Mouse (Mus musculus): ENCODE data around the gene Dhx36. TPM values are rescaled to one million over a fixed set of nuclear protein-coding genes. Genes with fewer than 3 reads are reported as not detected.

The Dhx36 gene
- 30.2 TPM in 2 replicates for polyA plus RNA-seq (2015; fragmentation: Nextera tagmentation; extraction: Ambion mirVana)

DNA sequence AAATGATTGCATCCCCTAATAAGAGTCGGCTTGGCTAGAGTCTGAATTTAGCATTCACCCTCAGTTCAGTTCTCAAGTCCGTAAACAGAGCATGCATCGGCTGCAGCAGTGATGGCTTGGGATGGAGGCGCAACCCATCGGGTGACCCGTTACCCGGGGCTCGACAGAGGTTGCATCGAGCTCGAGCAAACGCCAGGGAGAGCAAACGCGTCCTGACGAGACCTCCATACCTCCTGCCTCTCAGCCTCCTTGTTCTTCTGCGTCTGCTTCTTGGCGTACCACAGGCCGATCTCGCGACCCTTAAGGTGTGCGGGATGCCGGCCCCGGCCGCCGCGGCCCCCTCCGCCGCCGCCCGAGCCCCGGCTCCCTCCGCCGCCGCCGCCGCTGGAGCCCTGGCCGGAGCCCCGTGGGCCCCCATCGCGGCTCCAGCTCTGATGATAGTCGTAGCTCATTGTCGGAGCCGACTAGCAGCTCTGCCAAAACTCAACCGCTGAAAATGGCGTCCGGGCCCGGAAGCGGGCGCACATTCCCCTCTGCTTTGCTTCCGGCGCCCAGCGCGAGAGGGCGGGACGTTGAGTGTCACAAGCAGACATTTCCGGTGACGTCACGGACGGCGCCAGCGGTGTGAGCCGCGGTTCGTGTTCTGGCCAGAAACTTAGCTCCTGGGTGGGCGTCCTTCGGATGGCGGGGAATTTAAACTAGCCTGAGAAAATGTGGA is at the start of gene Dhx36:
Gene Dhx36, minus strand, starts transcription at position 517 of the 718 bp plus-strand sequence.
- ATAC-seq (replicated peaks; ENCODE audit: low FRiP score), result peak; percentile 99
- H3K4me1 ChIP-seq, result peaks cover 9% of the 10 kb centered on the region
- H3K27ac ChIP-seq, result peak within 1 kb of the TSS; percentile 96
- peak within 1 kb of the TSS; percentile 92 for H3K9ac ChIP-seq
- H3K27me3 ChIP-seq, result no peaks in the 10 kb centered on the region
- H3K36me3 ChIP-seq, result peaks cover 5% of the 10 kb centered on the region
- H3K9me3 ChIP-seq (replicated peaks), result no peaks in the 10 kb centered on the region
- peak within 1 kb of the TSS; percentile 94 for H3K4me3 ChIP-seq (replicated peaks)
- WGBS, result under 1% methylated on average over 66 of the region's 66 CpGs
- H3K4me2 ChIP-seq, result peak within 1 kb of the TSS; percentile 62

DNA sequence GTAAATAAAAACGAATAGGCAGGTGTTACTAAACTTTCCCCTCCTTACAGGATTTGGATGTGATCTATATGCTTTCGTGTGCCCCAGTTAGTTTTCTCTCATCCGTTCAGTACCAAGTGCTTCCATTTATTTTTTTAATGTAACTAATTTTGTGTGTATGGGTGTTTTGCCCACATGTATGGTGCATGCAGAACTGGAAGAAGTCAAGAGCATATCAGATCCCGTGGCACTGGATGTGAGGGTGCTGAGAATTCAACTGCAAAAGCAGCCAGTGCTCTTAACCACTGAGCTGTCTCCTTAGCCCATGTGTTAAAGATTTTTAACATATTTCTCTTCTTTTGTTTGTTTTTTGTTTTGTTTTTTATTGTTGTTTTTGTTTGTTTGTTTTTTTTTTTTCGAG is 20.8 kb upstream of the Dhx36 start:
- no peak overlapping the region for H3K27ac ChIP-seq
- 72% methylated on average over 5 of the region's 5 CpGs for WGBS
- no peaks in the 10 kb centered on the region for H3K9me3 ChIP-seq (replicated peaks)
- no peak overlapping the region for H3K4me3 ChIP-seq (replicated peaks)
- H3K36me3 ChIP-seq, result no peaks in the 10 kb centered on the region
- no peaks in the 10 kb centered on the region for H3K4me1 ChIP-seq
- no peaks in the 10 kb centered on the region for H3K27me3 ChIP-seq
- H3K4me2 ChIP-seq, result no peak overlapping the region
- no peak overlapping the region for H3K9ac ChIP-seq
- no peak for ATAC-seq (replicated peaks; ENCODE audit: low FRiP score)

DNA sequence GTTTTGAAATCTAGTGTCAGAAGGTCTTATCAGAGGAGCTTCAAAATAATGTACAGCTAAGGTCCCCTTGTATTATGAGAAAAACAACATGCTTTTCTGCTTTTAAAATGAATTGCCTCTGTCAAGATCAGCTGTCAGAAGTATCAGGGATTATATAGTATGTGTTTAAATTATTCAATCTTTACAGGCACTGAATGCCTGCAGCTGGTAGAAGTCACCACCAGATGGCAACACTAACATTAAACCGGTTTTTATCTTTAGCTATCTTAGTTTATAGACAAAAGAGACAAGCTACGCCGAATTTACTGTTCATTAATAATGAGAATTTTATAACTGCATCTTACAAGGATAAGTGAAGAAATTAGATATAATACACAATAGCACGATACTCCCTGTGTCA is 20.4 kb upstream of the Dhx36 start:
- H3K4me2 ChIP-seq, result no peak overlapping the region
- ATAC-seq (replicated peaks; ENCODE audit: low FRiP score), result no peak

GRCm38 (mm10) chr3:62507206-62507647 is 423 bp upstream of the Dhx36 start:
- H3K4me1 ChIP-seq, result peaks cover 9% of the 10 kb centered on the region
- ATAC-seq (replicated peaks; ENCODE audit: low FRiP score), result peak; percentile 22
- H3K4me2 ChIP-seq, result peak overlapping the region; percentile 62
- 44% methylated on average over 5 of the region's 5 CpGs for WGBS
- H3K9ac ChIP-seq, result no peak overlapping the region
- no peak overlapping the region for H3K27ac ChIP-seq
- no peaks in the 10 kb centered on the region for H3K27me3 ChIP-seq
- no peaks in the 10 kb centered on the region for H3K9me3 ChIP-seq (replicated peaks)
- H3K4me3 ChIP-seq (replicated peaks), result peak overlapping the region; percentile 94
- 0 out of 2 replicates have a peak, but pooled peaks cover under 1% of the 10 kb centered on the region for H3K36me3 ChIP-seq

More for the DNA sequence above, 20.4 kb upstream of the Dhx36 start:
- Histone ChIP-seq H3K4me1 (no peaks in the 10 kb centered on the region), H3K9ac (no peak overlapping the region), H3K27ac (no peak overlapping the region), H3K9me3 (replicated peaks) (no peaks in the 10 kb centered on the region), H3K4me3 (replicated peaks) (no peak overlapping the region), H3K36me3 (no peaks in the 10 kb centered on the region), H3K27me3 (no peaks in the 10 kb centered on the region)
- 43% methylated on average over 4 of the region's 4 CpGs for WGBS

GRCm38 (mm10) chr3:62505166-62505900 is 1.5 kb downstream of the Dhx36 start:
- H3K4me1 ChIP-seq, result peaks cover 9% of the 10 kb centered on the region
- peak overlapping the region; percentile 92; the same call in 1 of the 2 replicates for H3K9ac ChIP-seq
- no peak for ATAC-seq (replicated peaks; ENCODE audit: low FRiP score)
- no peak overlapping the region for H3K27ac ChIP-seq
- H3K4me2 ChIP-seq, result peak overlapping the region; percentile 62
- H3K9me3 ChIP-seq (replicated peaks), result no peaks in the 10 kb centered on the region
- H3K27me3 ChIP-seq, result no peaks in the 10 kb centered on the region
- H3K4me3 ChIP-seq (replicated peaks), result peak overlapping the region; percentile 94
- peaks cover 18% of the 10 kb centered on the region for H3K36me3 ChIP-seq
- WGBS, result 63% methylated on average over 5 of the region's 5 CpGs

GRCm38 (mm10) chr3:62499327-62499726 is 7.5 kb downstream of the Dhx36 start:
- ATAC-seq (replicated peaks; ENCODE audit: low FRiP score), result no peak
- Histone ChIP-seq H3K9ac (no peak overlapping the region), H3K4me3 (replicated peaks) (no peak overlapping the region), H3K36me3 (peaks cover 57% of the 10 kb centered on the region), H3K27me3 (no peaks in the 10 kb centered on the region), H3K9me3 (replicated peaks) (no peaks in the 10 kb centered on the region), H3K4me1 (no peaks in the 10 kb centered on the region), H3K27ac (no peak overlapping the region), H3K4me2 (no peak overlapping the region)
- WGBS, result 84% methylated on average over 4 of the region's 4 CpGs

DNA sequence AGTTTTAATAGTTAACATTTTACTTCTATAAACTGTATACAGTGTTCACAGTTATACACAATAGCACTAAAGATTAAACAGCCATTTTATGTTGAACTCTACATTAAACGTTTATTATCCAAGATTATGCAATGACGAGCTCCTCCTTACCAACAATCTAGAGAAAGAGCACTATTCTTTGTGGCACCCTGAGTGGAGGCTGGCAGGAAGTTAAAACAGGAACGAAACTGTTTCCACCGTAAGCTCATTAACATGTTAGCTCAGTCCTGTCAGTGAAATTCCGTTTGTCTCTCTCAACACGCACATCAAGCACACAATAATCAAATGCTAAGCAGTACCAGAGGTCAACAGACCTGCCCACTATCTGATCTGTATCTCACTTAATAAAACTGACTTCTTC is 14.2 kb downstream of the Dhx36 start:
- Histone ChIP-seq H3K27me3 (no peaks in the 10 kb centered on the region), H3K36me3 (peaks cover 74% of the 10 kb centered on the region), H3K4me3 (replicated peaks) (no peak overlapping the region), H3K9me3 (replicated peaks) (no peaks in the 10 kb centered on the region), H3K9ac (no peak overlapping the region), H3K4me1 (no peaks in the 10 kb centered on the region), H3K4me2 (no peak overlapping the region), H3K27ac (no peak overlapping the region)
- WGBS, result 90% methylated on average over 6 of the region's 6 CpGs
- ATAC-seq (replicated peaks; ENCODE audit: low FRiP score), result no peak

DNA sequence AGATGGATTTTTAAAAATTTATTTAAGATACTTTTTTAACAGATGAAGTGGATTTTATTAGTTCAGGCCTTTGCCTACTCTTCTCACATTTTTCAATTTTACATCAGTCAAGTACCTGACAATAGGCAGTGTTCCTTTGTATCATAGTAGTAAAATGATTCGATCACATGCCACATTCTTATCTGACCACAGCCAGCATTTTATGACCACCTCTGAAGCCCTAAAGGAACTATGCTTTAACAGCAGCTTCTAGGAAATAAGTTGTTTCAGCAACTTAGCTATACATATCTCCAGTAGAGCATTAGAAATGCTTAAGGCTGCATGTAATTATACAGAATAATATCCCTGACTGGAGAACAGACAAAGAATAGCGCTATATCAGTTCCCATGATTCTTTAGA is 22.5 kb downstream of the Dhx36 start:
- Histone ChIP-seq H3K4me1 (no peaks in the 10 kb centered on the region), H3K36me3 (peaks cover 57% of the 10 kb centered on the region)
- no peak for ATAC-seq (replicated peaks; ENCODE audit: low FRiP score)

GRCm38 (mm10) chr3:62470179-62470578 is 36.6 kb downstream of the Dhx36 start:
- no peak overlapping the region for H3K9ac ChIP-seq
- no peak for ATAC-seq (replicated peaks; ENCODE audit: low FRiP score)
- no peak overlapping the region for H3K27ac ChIP-seq
- no peaks in the 10 kb centered on the region for H3K27me3 ChIP-seq
- no peaks in the 10 kb centered on the region for H3K4me1 ChIP-seq
- WGBS, result 93% methylated on average over 1 of the region's 1 CpGs
- no peaks in the 10 kb centered on the region for H3K9me3 ChIP-seq (replicated peaks)
- H3K36me3 ChIP-seq, result peaks cover 82% of the 10 kb centered on the region
- H3K4me3 ChIP-seq (replicated peaks), result no peak overlapping the region
- H3K4me2 ChIP-seq, result no peak overlapping the region

More for the DNA sequence above, 22.5 kb downstream of the Dhx36 start:
- H3K4me3 ChIP-seq (replicated peaks), result no peak overlapping the region
- H3K9me3 ChIP-seq (replicated peaks), result no peaks in the 10 kb centered on the region
- no peak overlapping the region for H3K9ac ChIP-seq
- H3K4me2 ChIP-seq, result no peak overlapping the region
- 95% methylated on average over 2 of the region's 2 CpGs for WGBS
- H3K27ac ChIP-seq, result no peak overlapping the region
- no peaks in the 10 kb centered on the region for H3K27me3 ChIP-seq

DNA sequence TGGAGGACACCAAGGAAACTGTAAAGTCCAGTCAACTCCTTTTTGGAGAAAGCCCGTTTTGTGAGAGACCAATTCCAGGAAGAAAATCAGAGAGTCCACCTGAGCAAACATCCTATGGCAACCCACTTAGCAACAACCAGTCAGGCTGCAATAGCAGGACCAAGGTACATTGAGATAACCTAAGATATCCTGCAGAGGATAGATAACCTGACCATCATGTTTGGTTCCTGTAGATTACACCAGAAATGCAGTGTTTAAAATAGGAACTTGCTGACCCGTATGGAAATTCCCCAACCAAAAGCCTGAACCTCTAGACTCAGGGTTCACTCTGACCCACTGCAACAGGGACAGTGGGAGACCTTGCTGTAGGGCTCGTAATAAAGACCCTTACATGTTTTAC is 42.5 kb downstream of the Dhx36 start:
- no peak for ATAC-seq (replicated peaks; ENCODE audit: low FRiP score)
- H3K27me3 ChIP-seq, result no peaks in the 10 kb centered on the region
- H3K36me3 ChIP-seq, result peaks cover 86% of the 10 kb centered on the region
- WGBS, result 88% methylated on average over 3 of the region's 3 CpGs
- H3K27ac ChIP-seq, result no peak overlapping the region
- no peaks in the 10 kb centered on the region for H3K9me3 ChIP-seq (replicated peaks)
- H3K9ac ChIP-seq, result no peak overlapping the region
- H3K4me1 ChIP-seq, result no peaks in the 10 kb centered on the region
- H3K4me2 ChIP-seq, result no peak overlapping the region
- no peak overlapping the region for H3K4me3 ChIP-seq (replicated peaks)

- 78% methylated on average over 6 of the region's 6 CpGs for WGBS
- no peak for ATAC-seq (replicated peaks; ENCODE audit: low FRiP score)
- no peaks in the 10 kb centered on the region for H3K4me1 ChIP-seq
- no peaks in the 10 kb centered on the region for H3K27me3 ChIP-seq
- H3K4me3 ChIP-seq (replicated peaks), result no peak overlapping the region
- H3K9ac ChIP-seq, result no peak overlapping the region
- H3K9me3 ChIP-seq (replicated peaks), result no peaks in the 10 kb centered on the region
- H3K27ac ChIP-seq, result no peak overlapping the region
- peaks cover 54% of the 10 kb centered on the region for H3K36me3 ChIP-seq
- H3K4me2 ChIP-seq, result no peak overlapping the region
These were observed 47.3 kb downstream of the Dhx36 start for GRCm38 (mm10) chr3:62459483-62459882.

DNA sequence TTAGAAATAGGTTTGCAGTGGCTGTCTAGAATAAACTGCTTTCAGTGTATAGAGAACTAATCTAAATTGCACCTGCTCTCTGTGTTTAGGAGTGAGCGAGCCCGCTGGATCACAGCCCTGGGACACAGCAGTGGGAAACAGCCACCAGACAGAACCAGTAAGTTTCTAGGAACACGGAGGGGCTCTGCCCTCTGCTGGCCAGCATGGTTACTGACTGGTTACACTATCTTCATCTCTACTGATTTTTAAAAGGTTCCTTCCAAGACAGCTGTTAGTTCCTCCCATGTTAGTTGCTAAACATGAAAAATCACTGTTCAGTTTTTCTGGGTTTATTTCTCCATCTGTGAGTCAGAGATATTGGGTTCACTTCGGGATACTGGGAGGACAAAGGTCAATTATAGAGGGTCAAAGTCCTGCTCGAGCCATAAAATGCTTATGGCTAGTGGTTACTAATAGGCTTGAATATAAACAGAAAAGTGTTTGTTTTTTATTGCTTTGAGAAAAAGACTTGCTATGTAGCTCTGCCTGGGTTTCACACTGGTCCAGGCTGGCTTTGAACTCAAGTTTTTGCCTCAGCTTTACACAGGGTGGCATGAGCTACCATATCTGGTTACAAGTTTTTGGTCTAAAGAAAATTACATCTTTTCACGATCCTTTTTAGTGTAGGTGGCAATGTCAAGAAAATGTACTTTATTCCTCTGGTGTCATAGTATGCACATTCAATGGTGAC is 48.4 kb downstream of the Dhx36 start:
- Histone ChIP-seq H3K4me3 (replicated peaks) (no peak overlapping the region), H3K9me3 (replicated peaks) (no peaks in the 10 kb centered on the region), H3K36me3 (peaks cover 44% of the 10 kb centered on the region), H3K27ac (no peak overlapping the region), H3K4me2 (no peak overlapping the region), H3K9ac (no peak overlapping the region), H3K4me1 (no peaks in the 10 kb centered on the region), H3K27me3 (no peaks in the 10 kb centered on the region)
- ATAC-seq (replicated peaks; ENCODE audit: low FRiP score), result peak; percentile 71
- 34% methylated on average over 6 of the region's 6 CpGs for WGBS
